Mouse (Mus musculus): ENCODE data around the gene Ptk7.

Gene Ptk7

DNA sequence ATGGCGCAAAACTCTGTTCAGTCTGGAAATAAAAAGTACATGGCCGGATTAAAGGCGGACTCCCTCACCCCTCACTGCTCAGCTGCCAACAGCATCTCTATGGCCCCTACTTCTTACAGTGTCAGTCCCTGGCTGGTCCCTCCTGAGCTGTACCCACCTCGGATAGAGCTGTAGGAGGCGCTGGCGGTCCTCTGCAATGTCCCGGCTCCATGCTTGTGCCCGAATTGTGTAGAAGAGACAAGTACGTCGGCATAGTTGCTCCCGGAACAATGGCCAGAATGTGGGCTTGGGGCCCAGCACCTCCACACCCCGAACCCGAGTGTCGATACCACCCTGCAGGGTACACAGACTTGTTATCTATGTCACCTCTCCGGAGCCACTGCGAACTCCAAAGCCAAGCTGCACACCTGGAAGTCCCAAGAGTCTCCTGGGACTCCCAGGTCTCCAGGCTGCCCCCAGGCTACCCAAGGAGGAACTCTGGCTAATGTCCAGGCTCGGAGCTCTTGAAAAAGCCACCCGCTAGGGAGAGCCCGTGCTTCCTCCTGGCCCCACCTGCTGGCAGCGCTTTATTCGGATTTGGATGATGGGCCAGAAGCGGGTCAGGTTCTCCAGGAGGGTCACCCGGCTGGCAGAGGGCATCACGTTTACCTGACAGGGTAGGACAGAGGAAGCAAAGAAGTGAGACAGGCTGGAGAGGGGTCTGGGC, 107.2 kb downstream of the Ptk7 start:
- no peak for DNase-seq (ENCODE audit: low spot score in 2 of 2)

DNA sequence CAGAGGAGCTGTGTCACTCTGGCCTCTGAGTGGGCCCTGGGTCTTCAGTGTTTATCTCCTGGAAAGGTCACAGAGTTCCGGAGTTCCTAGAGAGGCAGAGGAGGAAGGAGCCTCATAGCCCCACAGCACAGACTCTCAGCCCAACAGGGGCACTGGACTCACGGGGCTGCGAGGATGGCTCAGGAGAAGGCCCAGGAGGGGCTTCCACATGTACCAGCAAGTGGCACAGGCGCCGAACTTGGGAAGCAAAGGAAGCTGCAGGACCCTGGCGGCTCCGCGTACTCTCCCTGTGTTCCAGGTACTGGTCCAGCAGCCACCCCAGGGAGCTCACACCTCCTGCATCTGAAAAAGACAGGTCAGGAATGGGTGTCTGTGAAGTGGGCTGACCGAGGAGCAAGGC, 108.1 kb downstream of the Ptk7 start:
- no peak for DNase-seq (ENCODE audit: low spot score in 2 of 2)

GRCm38 (mm10) chr17:46520385-46520979, 108.8 kb downstream of the Ptk7 start:
- DNase-seq (ENCODE audit: low spot score in 2 of 2) = no peak

DNA sequence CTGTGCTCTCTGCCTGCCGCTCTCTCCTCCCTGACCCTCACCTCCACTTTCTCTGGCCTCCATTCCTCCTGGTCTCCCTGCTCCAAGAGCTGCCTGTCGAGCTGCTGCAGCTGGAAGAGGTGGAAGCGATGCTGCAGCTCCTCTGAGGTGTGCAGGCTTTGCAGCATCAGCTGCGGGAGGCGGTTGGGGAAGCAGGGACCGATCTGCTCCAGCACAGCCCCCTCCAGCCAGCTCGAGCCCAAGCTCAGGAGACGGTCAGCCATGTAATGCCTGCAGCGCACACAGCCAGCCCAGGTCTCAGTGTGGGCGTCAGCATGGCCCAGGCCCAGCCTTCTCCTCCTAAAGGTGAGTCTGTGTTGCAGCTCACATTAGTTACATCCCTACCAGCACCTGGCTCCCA, 109.3 kb downstream of the Ptk7 start:
- no peak for DNase-seq (ENCODE audit: low spot score in 2 of 2)

All from frontal cortex, postnatal 25 days (tissue).